Mouse (Mus musculus): Measurements from ENCODE around the gene Clstn2.

Gene Clstn2

GRCm38 (mm10) chr9:97449316-97450050 is 583.5 kb downstream of the Clstn2 start:
- DNase-seq: no peak

GRCm38 (mm10) chr9:97439872-97440636 is 592.9 kb downstream of the Clstn2 start:
- no peak for DNase-seq

GRCm38 (mm10) chr9:97434666-97435065 is 598.3 kb downstream of the Clstn2 start:
- no peak for DNase-seq

- DNase-seq: no peak
These were observed 603.0 kb downstream of the Clstn2 start for GRCm38 (mm10) chr9:97429885-97430449.

- no peak for DNase-seq
These were observed 604.9 kb downstream of the Clstn2 start for GRCm38 (mm10) chr9:97428127-97428526.

- no peak for DNase-seq
These were observed 612.1 kb downstream of the Clstn2 start for GRCm38 (mm10) chr9:97420896-97421295.

GRCm38 (mm10) chr9:97414876-97415668 is 617.9 kb downstream of the Clstn2 start:
- DNase-seq: no peak

- no peak for DNase-seq
These were observed 624.8 kb downstream of the Clstn2 start for GRCm38 (mm10) chr9:97408142-97408541.
